Mouse (Mus musculus) olfactory bulb, adult 2 months (tissue): Measurements from ENCODE around the gene Lix1l. TPM values are rescaled to one million over a fixed set of nuclear protein-coding genes. Genes with fewer than 3 reads are reported as not detected.
"Not testable (repeated sequence)": the region's sequence is repeated elsewhere in the genome, so short reads cannot be mapped to it uniquely, and the experiment has no call there.

Experiments
- H3K27ac ChIP-seq: fragments of 200-500 bp; 2 replicates; pipeline ENCODE4 v1.5.1; 2012; ENCODE audit warnings: low read depth, low read length; ENCODE audit not compliant: insufficient read depth
- H3K4me1 ChIP-seq: fragments of 200-500 bp; 2 replicates; pipeline ENCODE4 v1.6.1; 2012; ENCODE audit warnings: low read length; ENCODE audit not compliant: control insufficient read depth, insufficient read depth
- H3K4me3 ChIP-seq: fragments of 200-500 bp; 2 replicates; pipeline ENCODE4 v1.5.1; 2012; ENCODE audit warnings: mild to moderate bottlenecking, low read depth, low read length, moderate library complexity; ENCODE audit not compliant: insufficient read depth
- CTCF ChIP-seq: fragments of 200-500 bp; IDR thresholded peaks from 2 replicates; pipeline ENCODE4 v1.5.1; 2012; ENCODE audit warnings: low read depth, mild to moderate bottlenecking, low read length, moderate library complexity; ENCODE audit not compliant: insufficient read depth
- POLR2A ChIP-seq: fragments of 200-500 bp; IDR thresholded peaks from 2 replicates; pipeline ENCODE4 v1.6.1; 2012; ENCODE audit warnings: mild to moderate bottlenecking, low read depth, low read length, moderate library complexity; ENCODE audit not compliant: insufficient read depth
- WGBS: fragments of 180-500 bp; shearing (Covaris S2); methylation state at CpG from one replicate; pipeline ENCODE4 v1.1.7; 2018; 5-methylcytosine and 5-hydroxymethylcytosine counted together
- polyA plus RNA-seq: library from polyadenylated mRNA; stranded (reverse); fragments of >200 nt; gene quantifications from 2 replicates; pipeline ENCODE4 v1.2.4, GENCODE M21; 2012; ENCODE audit warnings: low replicate concordance; ENCODE audit not compliant: missing spikeins, insufficient read depth, insufficient read length

Lix1l gene
- polyA plus RNA-seq, 1 experiment, result not detected

DNA sequence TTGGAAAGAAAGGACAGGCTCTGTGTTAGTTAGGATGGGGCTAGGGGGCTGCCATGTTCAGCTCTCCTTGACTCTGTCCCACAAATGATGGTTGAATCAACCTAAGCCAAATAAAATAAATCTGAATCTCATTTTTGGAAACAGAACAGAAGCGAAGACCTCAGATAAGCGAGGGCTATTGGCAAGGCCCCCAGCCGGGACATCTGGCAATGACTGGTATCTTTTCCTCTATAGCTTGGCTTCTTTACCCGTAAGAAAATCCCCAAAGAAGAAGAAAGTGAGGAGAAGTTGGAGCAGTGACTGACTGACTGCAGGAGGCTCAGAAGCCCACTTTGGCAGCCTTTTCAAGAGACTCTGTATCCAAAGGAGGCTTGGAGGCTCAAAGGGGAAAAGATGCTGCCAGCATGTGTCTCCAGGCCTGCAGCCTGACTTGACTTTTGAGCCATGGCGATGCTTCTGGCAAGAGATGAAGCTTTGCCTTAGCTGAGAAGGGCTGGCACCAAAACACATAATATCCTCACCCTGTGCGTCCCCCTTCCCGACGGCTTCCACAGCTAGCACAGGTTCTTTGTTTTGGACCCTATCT is 61.9 kb downstream of the Lix1l start:
- TF ChIP-seq POLR2A (no peak), CTCF (no peak)
- H3K4me1 ChIP-seq, result peaks cover 6% of the 10 kb centered on the region
- H3K4me3 ChIP-seq, result no peak overlapping the region
- H3K27ac ChIP-seq, result peak overlapping the region; percentile 50; the same call in 1 of the 2 replicates
- 35% methylated on average over 8 of the region's 8 CpGs for WGBS

- Histone ChIP-seq H3K4me3 (peak overlapping the region; percentile 38), H3K4me1 (peaks cover 6% of the 10 kb centered on the region), H3K27ac (peak overlapping the region; percentile 78)
- no peak for TF ChIP-seq POLR2A
- peak; percentile 75 for TF ChIP-seq CTCF
- 3% methylated on average over 18 of the region's 18 CpGs for whole genome bisulfite sequencing
Measured at GRCm38 (mm10) chr3:96663432-96664239, 62.7 kb downstream of the Lix1l start.

GRCm38 (mm10) chr3:96665732-96666363 is 64.9 kb downstream of the Lix1l start:
- H3K4me1 ChIP-seq, H3K4me3 ChIP-seq, H3K27ac ChIP-seq: not testable (repeated sequence)
- 91% methylated on average over 7 of the region's 7 CpGs for WGBS

GRCm38 (mm10) chr3:96666916-96667315 is 66.0 kb downstream of the Lix1l start:
- Histone ChIP-seq H3K4me1 (peaks cover 6% of the 10 kb centered on the region), H3K27ac (no peak overlapping the region), H3K4me3 (no peak overlapping the region)
- TF ChIP-seq POLR2A (no peak), CTCF (no peak)
- 94% methylated on average over 5 of the region's 5 CpGs for WGBS

GRCm38 (mm10) chr3:96667316-96667715 is 66.4 kb downstream of the Lix1l start:
- Histone ChIP-seq H3K27ac (no peak overlapping the region), H3K4me3 (no peak overlapping the region), H3K4me1 (peaks cover 6% of the 10 kb centered on the region)
- 49% methylated on average over 1 of the region's 1 CpGs for WGBS
- TF ChIP-seq POLR2A (no peak), CTCF (no peak)

- H3K4me3 ChIP-seq, result no peak overlapping the region
- TF ChIP-seq CTCF (no peak), POLR2A (no peak)
- H3K27ac ChIP-seq, result no peak overlapping the region
- peaks cover under 1% of the 10 kb centered on the region; the same call in 1 of the 2 replicates for H3K4me1 ChIP-seq
- WGBS, result 95% methylated on average over 5 of the region's 5 CpGs
Measured at GRCm38 (mm10) chr3:96668424-96669067, 67.6 kb downstream of the Lix1l start.

- WGBS, result 4% methylated on average over 35 of the region's 35 CpGs
- TF ChIP-seq CTCF (no peak), POLR2A (no peak)
- no peaks in the 10 kb centered on the region for H3K4me1 ChIP-seq
- H3K27ac ChIP-seq, result no peak within 1 kb of the TSS
- H3K4me3 ChIP-seq, result peak within 1 kb of the TSS; percentile 67
Measured at GRCm38 (mm10) chr3:96669727-96670468, 68.9 kb downstream of the Lix1l start, which contains the start of gene Ankrd35. Gene Ankrd35, plus strand, starts transcription at chr3:96670131.

GRCm38 (mm10) chr3:96671519-96671918 is 70.6 kb downstream of the Lix1l start:
- Histone ChIP-seq H3K4me1 (no peaks in the 10 kb centered on the region), H3K27ac (no peak overlapping the region), H3K4me3 (no peak overlapping the region)
- TF ChIP-seq CTCF (no peak), POLR2A (no peak)
- WGBS, result 97% methylated on average over 5 of the region's 5 CpGs

DNA sequence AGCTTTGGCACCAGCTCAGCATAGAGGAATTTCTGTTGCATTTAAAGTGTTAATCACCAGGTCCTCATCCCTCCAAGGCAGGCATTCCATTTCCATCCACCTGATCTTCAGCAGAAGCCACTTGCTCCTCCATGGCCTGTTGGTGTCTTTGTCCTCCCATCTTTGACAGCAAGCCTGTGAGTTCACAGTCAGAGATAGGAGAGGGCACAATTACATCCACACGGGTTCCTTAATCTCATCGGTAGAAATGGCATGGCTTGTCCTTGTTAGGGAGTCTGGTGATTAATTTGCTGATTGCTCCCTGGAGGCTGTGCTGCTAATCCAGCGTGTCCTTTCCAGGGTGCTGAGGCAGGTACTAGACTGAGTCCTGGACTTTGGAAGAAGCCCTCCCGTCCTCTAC is 72.6 kb downstream of the Lix1l start:
- 0 out of 2 replicates have a peak, but pooled peaks cover 2% of the 10 kb centered on the region for H3K4me1 ChIP-seq
- 82% methylated on average over 4 of the region's 4 CpGs for WGBS
- TF ChIP-seq CTCF (no peak), POLR2A (no peak)
- H3K27ac ChIP-seq, result no peak overlapping the region
- no peak overlapping the region for H3K4me3 ChIP-seq
